Comparison of ENCODE assay signal across 8 mouse cellular contexts in the genomic region with DNA sequence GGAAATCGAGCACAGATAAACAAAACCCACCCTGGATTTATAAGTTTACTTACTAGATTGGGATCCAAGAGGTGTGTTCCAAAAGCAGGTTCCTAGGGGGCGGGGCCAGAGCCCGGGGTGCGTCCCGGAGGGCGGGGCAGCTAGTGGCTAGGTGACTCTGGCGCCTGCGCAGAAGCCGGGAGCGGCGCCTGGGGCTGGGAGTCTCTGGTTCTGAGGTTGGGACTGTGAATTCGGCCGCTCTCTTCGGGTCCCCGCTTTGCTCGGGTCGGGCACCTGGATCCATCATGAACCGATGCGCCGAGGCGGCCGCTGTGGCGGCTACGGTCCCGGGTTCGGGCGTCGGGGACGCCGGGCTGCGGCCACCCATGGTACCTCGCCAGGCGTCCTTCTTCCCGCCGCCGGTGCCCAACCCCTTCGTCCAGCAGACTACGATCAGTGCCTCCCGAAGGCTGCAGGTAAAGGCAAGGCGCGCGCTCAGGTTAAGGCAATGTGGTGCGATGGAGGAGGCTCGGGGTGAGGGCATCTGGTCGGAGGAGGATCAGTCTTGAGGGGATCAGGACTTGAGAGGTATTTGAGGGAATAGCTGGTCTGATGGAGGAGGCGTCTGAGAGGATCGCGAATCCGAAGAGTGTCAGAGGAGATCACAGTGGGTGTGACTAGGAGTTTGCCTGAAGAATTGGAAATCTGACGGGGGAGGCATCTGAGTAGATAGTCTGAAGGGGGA. TPM values are rescaled to one million over a fixed set of nuclear protein-coding genes. Genes with fewer than 3 reads are reported as not detected.
DNase-seq lines count a peak whose midpoint lies in the region; ATAC-seq lines count a peak whose summit lies in the region.

Gene Lpcat2 (plus strand): TSS at position 169 of the 724 bp plus-strand sequence.

- ATAC-seq in hindbrain, embryonic 15.5 days (ENCODE audit: low FRiP score, low read depth): peak; percentile 74

- 1% methylated on average over 50 of the region's 50 CpGs for WGBS in hindbrain, embryonic 15.5 days

- H3K9me3 ChIP-seq in hindbrain, embryonic 15.5 days: no peaks in the 10 kb centered on the region

- peak within 1 kb of the TSS; percentile 72 for H3K27ac ChIP-seq in hindbrain, embryonic 15.5 days (replicated peaks)

- peaks cover 16% of the 10 kb centered on the region for H3K4me1 ChIP-seq in hindbrain, embryonic 15.5 days (replicated peaks)

- H3K9ac ChIP-seq in hindbrain, embryonic 15.5 days: peak within 1 kb of the TSS; percentile 82

- H3K4me3 ChIP-seq in hindbrain, embryonic 15.5 days: peak within 1 kb of the TSS; percentile 77

- peak within 1 kb of the TSS; percentile 79 for H3K4me2 ChIP-seq in hindbrain, embryonic 15.5 days

- no peaks in the 10 kb centered on the region for H3K36me3 ChIP-seq in hindbrain, embryonic 15.5 days

- 0 out of 2 replicates have a peak, but pooled peaks cover 3% of the 10 kb centered on the region for H3K27me3 ChIP-seq in hindbrain, embryonic 15.5 days

- DNase-seq in WW6 (ENCODE audit: low read depth, low spot score): peak; percentile 67
- peak; percentile 45 to 65 for DNase-seq in cerebellum, postnatal 36 days
- peak; percentile 33 for DNase-seq in gastrocnemius, adult 18-20 months (ENCODE audit: low spot score)
- DNase-seq in left cerebral cortex, adult 11 months (ENCODE audit: low spot score): peak; percentile 59
- peak; percentile 78 for DNase-seq in lung, postnatal 25 days (ENCODE audit: low spot score)
- DNase-seq in ovary, postnatal 36 days (ENCODE audit: low spot score): peak; percentile 79
- peak; percentile 44 to 45 for DNase-seq in thymus, postnatal 36 days

RNA-seq across cellular contexts. Expression of gene Lpcat2, which starts in this region (rescaled TPM):
- under 1 TPM; 0.18 to 0.36 TPM for total RNA-seq in gastrocnemius, adult 18-20 months (2021)
- 9.9 and 11.4 TPM in 2 replicates for polyA plus RNA-seq in hindbrain, embryonic 15.5 days (2015; fragmentation: Nextera tagmentation; extraction: Ambion mirVana)

Comparison
In these comparisons a context has a peak if more than half of its experiments do, and no peak if none do; other contexts are left out.
1. Peak in every context shown above with its lines: DNase-seq, ATAC-seq, H3K4me3 ChIP-seq and H3K27ac ChIP-seq.
2. Peak in DNase-seq in gastrocnemius, adult 18-20 months; RNA of the gene not detected or under 1 TPM.